ENCODE assay signal across 29 mouse cellular contexts in genomic region chr8:85517956-85518355, GRCm38 (mm10). TPM values are rescaled to one million over a fixed set of nuclear protein-coding genes. Genes with fewer than 3 reads are reported as not detected.
A peak's percentile ranks its signal among the peaks of the same experiment; 100 is the strongest.
DNase-seq lines count a peak whose midpoint lies in the region; TF ChIP-seq lines count a peak whose summit lies in the region.
"Had no signal": no experiment of that assay in that cellular context is flagged by ENCODE, and none has a peak within 500 bp of the region (broad histone marks: within the 10 kb centered on the region; RNA-seq: fewer than 3 reads in every experiment).

No protein-coding gene starts in this region.

- DNase-seq in frontal cortex, postnatal 36 days (ENCODE audit: low spot score in 2 of 2), result peak; percentile 61 to 68
- no peak for DNase-seq in frontal cortex, postnatal 14 days (ENCODE audit: low spot score in 2 of 2)
- peak; percentile 32 for DNase-seq in left cerebral cortex, adult 11 months (ENCODE audit: low spot score)
- no peak for DNase-seq in left cerebral cortex, postnatal 4 days
- peak; percentile 40 to 86 for DNase-seq in left cerebral cortex, postnatal 25 days (ENCODE audit: low spot score in 2 of 2)
- DNase-seq in urinary bladder, postnatal 4 days (ENCODE audit: low spot score in 2 of 2), result no peak
- no peak for DNase-seq in cerebellum, postnatal 25 days
- DNase-seq: cerebellum, adult 2 months; cerebellum, postnatal 14 days; forebrain, postnatal 0 days; kidney, adult 9 months; kidney, postnatal 10 days; liver, embryonic 13.5 days; lung, adult 18-20 months; midbrain, embryonic 14.5 days; retina, postnatal 1 day; spleen, adult 18-20 months; thymus, adult 2 months; thymus, postnatal 36 days had no signal

- H3K27me3 ChIP-seq in E14TG2a.4 (ENCODE audit: insufficient read depth, low read length), result no peaks in the 10 kb centered on the region
- H3K27me3 ChIP-seq: embryonic facial prominence, embryonic 15.5 days; forebrain, embryonic 12.5 days; heart, embryonic 15.5 days; hindbrain, embryonic 12.5 days; limb, embryonic 15.5 days; liver, embryonic 13.5 days had no signal

- peaks cover 61% of the 10 kb centered on the region for H3K4me1 ChIP-seq in E14TG2a.4 (replicated peaks; ENCODE audit: low read depth, low read length)
- H3K4me1 ChIP-seq: embryonic facial prominence, embryonic 10.5 days; forebrain, embryonic 12.5 days; heart, embryonic 10.5 days; hindbrain, embryonic 12.5 days; limb, embryonic 10.5 days; limb, embryonic 15.5 days; liver, embryonic 13.5 days had no signal

- no peak for TF ChIP-seq CTCF in E14TG2a.4 (conservative IDR thresholded peaks at IDR 0.05; ENCODE audit: low read length)

- intact Hi-C loops in left cerebral cortex, postnatal 4 days (cut with DNase I), result no loop called here
- intact Hi-C loops in left cerebral cortex, postnatal 25 days (cut with DNase I), result loop anchor here (1.0 kb wide), 1 partner anchor 26 kb away; the partner anchor contains the start of gene Gpt2

- H3K9me3 ChIP-seq in E14TG2a.4 (ENCODE audit: low read length), result no peaks in the 10 kb centered on the region
- H3K9me3 ChIP-seq: embryonic facial prominence, embryonic 10.5 days; embryonic facial prominence, embryonic 15.5 days; forebrain, embryonic 12.5 days; heart, embryonic 10.5 days; heart, embryonic 15.5 days; hindbrain, embryonic 12.5 days; limb, embryonic 10.5 days; limb, embryonic 15.5 days; liver, embryonic 13.5 days had no signal

- H3K4me3 ChIP-seq in E14TG2a.4 (replicated peaks; ENCODE audit: low read length), result 0 out of 2 replicates have a peak overlapping the region, but pooled peaks have one; percentile 7
- H3K4me3 ChIP-seq: embryonic facial prominence, embryonic 10.5 days; embryonic facial prominence, embryonic 15.5 days; forebrain, embryonic 12.5 days; heart, embryonic 10.5 days; heart, embryonic 15.5 days; hindbrain, embryonic 12.5 days; limb, embryonic 10.5 days; limb, embryonic 15.5 days; liver, embryonic 13.5 days had no signal

- peaks cover 98% of the 10 kb centered on the region for H3K36me3 ChIP-seq in E14TG2a.4 (ENCODE audit: insufficient read depth, low read length)

RNA-seq across cellular contexts. Expression of gene Gpt2, which starts 25.6 kb away (rescaled TPM):
- 10 to 100 TPM; 40.0 to 40.9 TPM for total RNA-seq in left cerebral cortex, postnatal 4 days (2021)
- 10 to 100 TPM; 52.8 to 60.2 TPM for total RNA-seq in left cerebral cortex, postnatal 25 days (2021)
- total RNA-seq: monocyte, adult 5-6 weeks had no signal

RNA-seq across cellular contexts. Expression of gene Dnaja2, which starts 37.2 kb away (rescaled TPM):
- 100 to 1,000 TPM; 158 to 169 TPM for total RNA-seq in left cerebral cortex, postnatal 4 days (2021)
- total RNA-seq in left cerebral cortex, postnatal 25 days (2021), result 100 to 1,000 TPM; 167 to 190 TPM

Comparison
In these comparisons a context has a peak if more than half of its experiments do, and no peak if none do; other contexts are left out.
1. DNase-seq: peak in frontal cortex, postnatal 36 days (2 of 2), left cerebral cortex, adult 11 months (single experiment) and left cerebral cortex, postnatal 25 days (2 of 2); none in frontal cortex, postnatal 14 days (0 of 2), left cerebral cortex, postnatal 4 days (single experiment), urinary bladder, postnatal 4 days (0 of 2) and cerebellum, postnatal 25 days (0 of 2).